Mouse (Mus musculus): Measurements from ENCODE around the gene Scn4b.

Scn4b gene

DNA sequence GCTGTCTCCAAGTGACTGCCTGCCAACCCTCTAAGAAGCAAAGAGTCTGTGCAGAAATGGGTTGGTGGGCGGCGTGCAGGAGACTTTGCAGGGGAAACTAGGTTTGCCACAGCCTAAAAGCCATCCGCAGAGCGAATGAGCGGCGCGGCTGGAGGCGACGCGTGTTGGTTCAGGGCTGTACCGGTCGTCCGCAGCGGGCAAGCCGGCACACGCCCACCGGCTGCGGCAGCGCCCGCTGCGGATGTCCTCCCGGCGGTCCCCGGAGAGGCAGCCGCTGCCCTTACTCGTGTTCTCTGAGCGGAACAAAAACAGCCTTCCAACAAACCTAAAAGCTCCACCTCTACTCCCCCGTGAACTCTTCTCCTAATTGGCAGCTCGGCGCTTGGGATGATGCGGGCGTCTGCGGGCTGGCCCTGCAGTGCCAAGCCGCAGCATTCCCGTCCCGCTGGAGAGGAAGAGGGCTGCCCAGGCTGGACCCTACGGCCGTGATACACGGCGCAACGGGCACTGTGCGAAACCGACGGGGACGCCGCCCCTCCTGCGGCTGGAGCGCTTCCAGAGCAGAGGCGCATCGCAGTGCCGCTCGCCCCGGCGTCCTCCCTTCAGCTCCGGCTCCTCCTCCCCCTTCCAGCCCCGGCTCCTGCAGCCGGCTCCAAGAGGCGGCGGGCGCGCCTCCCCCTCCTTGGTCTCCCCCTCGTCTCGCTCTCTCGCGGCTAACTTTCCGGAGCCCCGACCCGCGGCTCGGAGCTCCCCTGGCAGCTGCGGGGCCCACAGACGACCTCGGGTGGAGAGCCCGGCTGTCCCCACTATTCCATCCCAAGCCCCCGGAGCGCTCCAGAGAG lies at the start of gene Scn4b:
Gene Scn4b (plus strand): TSS at position 205 of the 842 bp plus-strand sequence.
- DNase-seq = peak; percentile 64

DNA sequence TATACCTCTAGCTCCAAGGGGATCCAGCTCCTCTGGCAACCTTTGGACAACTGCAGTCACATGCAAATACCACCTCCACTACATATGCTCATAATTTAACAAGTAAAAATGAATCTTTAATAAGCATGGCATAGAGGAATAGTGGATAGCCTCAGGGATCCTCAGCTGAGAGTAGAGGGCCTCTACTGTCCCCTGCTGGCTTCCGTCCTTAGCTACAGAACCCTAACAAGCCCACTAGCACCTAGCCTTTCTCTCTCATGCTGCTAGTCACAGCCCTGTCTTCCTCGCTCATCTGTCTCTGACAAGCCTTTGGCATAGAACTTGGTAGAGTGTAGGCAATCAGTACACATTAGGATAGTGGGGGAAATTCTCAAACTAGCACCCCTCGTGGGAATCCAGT lies 47.4 kb upstream of the Scn4b start:
- no peak for DNase-seq

DNA sequence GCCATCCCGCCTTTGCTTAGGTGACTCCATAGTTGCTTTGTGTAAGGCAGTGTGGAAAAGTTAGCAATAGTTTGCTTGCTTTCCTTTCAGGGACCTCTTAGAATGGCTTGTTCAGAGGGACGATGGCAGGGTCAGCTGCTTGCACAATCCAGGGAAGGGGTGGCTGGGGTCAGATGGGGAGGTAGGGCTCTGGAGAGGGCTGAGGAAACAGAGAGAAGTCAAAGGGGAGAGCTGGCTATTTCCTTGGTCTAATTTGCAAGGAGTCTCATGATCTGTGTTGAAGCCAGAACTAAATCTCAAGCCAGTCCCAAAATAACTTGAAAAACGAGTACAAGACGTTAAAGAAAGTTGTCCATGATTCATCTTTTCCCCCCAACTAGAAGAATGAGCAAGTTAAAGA lies 45.6 kb upstream of the Scn4b start:
- peak; percentile 14 for DNase-seq

DNA sequence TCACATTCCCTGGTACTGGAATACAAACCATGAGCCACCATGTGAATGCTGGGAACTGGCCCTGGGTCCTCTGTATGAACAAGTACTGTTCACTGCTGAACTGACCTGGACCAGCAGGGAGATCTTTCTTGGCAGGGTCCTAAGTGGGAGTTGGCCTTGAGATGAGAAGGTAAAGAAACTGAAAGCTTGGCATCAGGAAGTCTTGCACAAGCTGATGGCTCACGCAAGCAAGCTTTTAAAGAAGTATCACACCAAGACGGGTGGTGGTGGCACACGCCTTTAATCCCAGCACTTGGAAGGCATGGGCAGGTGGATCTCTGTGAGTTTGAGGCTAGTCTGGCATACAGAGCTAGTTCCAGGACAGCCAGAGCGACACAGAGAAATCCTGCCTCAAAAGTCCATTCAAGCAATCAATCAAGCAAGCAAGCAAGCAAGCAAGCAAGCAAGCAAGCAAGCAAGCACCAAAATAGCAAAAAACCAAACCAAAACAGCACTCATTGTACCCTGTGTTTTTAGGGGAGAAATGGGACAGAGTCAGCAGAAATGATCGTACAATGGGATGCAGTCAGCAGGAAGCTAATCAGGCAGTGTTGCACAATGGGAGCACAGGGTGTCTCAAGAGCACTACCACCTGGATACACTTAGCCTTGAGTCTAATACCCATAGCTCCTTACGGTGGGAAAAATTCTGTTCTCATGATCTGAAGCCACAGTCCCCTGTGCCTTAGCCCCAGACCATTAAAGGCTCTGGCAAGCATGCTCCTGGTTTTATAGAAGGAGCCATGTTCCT lies 42.9 kb upstream of the Scn4b start:
- no peak for DNase-seq

DNA sequence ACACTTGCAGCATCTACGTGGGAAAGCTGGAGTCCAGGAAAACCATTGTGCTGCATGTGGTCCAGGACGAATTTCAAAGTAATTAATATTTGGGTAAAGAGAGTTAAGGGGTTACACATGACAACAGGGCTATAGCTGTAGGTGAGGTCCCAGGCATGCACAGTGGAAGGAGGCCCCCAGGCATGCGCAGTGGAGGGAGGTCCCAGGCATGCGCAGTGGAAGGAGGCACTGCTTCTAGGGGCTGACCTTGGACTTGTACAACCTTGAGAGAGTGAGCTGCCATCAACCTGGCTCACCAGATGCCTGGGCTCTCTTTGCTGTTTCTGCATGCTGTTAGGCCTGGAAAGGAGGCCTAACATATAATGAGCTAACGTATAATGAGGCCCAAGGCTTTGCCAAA lies 40.3 kb upstream of the Scn4b start:
- DNase-seq = no peak

DNA sequence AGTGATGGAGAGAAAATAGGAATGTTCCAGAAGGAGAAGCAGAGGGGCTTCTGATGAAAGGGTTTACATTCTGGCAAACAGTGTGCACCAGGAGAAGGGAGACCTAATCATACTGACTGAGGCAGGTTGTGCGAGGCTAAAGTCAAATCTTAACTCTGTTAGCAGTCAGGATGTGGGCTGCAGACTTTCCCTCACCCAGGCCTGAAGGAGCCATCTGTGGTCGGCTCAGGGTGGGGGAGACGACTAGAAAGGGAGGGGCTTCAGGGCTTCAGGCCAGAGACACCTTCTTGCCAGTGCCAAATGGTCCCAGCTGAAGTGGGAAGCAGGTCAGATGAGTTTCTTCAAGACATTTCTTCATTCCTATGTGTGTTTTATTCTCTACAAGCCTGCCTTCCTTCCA lies 39.8 kb upstream of the Scn4b start:
- DNase-seq = no peak

DNA sequence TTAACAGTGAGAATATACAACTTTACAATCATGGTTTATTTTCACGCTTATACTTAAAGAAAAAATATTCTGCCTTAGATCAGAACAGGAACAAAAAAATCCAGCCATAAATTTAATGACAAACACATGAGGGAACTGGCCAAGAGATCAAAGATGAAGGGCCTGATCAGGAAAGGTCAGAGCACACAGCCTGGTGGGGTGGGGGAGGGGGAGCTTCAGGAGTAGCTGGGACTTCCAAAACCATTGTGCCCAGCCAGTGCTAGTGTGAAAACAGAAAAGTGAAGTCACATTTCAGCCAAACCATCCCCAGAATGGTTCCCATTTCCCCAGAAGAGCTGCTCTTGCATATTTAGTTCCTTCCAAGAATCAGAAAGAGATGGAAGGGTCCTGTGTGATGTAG lies 35.7 kb upstream of the Scn4b start:
- DNase-seq = no peak

DNA sequence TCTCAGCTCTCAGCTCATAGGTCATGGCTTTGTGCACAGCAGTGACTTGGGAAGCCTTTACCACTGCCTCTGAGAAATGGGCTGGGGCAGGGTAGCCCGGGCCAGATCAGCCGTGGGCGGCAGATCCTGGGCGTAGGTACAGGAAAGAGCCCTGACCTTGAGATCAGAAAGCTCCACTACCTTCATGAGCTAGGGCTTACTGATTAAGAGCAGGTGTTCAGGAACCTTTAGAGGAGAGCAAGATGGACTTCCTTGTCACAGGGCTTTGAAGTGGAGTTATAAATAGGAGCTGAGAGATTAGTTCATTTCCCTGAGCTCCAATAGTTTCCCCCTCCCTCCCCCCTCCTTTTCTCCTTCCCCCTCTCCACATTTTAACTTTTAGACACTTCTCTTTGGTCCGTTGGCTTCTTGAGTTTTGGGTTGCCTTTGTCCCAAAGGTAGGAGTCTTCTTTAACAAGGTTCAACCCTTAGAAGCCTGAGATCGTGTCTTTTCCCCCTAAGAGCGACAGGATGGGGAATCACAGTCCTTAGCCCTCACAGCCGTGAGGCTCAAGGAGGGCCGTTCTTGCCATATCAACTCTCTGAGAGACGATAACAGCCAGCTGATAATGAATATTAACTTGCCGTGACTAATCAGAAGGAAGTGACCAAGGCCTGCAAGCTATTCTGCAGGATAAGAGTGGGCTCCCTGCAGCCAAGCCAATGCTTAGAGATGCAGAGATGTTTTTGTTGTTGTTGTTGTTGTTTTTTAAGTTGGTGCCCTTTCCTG lies 34.8 kb upstream of the Scn4b start:
- DNase-seq = no peak

DNA sequence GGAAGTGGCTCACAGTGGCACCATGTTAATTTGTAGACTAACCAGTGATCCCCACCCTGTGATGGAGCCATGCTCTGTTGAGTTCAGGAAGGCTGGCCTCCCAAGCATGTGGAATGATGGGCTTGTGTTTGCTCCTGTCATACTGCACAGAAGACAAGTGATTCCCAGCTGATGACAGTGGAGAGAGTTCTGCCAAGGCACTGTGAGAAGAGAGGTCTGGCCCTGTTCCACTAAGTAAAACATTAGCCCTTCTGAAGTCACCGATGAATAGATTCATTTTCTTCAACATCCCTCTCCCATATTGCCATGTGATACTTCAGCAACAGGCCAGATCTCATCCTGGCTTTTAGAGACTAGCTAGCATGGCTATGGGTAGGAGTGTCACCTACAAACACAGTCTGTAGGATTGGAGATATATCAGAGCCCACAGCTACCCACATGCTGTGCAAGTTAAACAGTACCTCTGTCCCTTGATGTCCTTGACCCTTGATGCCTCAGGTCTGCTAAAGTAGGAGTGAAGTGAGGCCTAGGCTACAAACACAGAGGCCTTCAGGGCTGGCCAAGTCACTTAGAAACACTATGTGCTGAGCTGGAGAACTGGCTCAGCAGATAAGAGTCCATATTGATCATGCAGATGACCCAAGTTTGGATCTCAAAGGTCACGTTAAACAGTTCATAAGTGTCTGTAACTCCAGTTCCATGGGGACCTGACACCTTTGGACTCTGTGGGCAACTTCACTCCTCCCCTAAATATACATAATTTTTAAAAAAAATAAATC lies 32.4 kb upstream of the Scn4b start:
- peak; percentile 56 for DNase-seq

DNA sequence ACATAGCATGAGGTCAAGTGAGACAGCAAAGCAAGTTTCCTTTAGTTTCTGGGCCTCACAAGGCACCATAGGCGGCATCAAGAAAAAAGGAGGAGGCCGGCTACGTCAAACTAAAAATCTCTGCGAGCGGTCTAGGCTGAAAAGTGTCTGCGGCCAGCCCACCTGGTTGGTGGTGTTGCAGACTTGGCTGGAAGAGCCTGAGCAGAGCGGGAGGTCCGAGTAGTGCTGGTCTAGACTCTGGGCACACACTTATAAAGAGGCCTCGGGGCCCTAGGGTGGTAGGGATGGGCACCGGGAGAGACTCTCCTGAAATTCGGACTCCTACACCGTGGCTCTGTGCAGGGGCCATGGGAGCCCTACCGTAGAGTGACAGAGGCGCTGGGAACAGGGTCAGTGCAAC lies 22.5 kb upstream of the Scn4b start:
- peak; percentile 34 for DNase-seq

DNA sequence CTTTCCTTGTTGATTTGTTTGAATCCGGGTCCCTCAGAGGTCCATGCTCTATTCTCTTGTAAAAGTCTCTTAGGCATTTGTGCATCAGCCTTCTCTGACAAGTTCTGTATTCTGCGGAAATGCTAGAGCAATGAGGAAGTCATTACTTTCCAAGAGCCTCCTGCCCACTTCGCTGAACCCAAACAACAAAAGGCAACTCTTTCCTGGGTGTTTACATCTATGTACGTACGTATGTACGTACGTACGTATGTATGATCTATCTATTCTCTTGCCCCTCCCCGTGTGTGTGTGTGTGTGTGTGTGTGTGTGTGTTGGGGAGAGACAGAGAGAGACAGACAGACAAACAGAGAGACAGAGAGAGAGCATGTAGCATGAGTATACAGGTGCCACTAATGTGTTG lies 21.4 kb upstream of the Scn4b start:
- no peak for DNase-seq

DNA sequence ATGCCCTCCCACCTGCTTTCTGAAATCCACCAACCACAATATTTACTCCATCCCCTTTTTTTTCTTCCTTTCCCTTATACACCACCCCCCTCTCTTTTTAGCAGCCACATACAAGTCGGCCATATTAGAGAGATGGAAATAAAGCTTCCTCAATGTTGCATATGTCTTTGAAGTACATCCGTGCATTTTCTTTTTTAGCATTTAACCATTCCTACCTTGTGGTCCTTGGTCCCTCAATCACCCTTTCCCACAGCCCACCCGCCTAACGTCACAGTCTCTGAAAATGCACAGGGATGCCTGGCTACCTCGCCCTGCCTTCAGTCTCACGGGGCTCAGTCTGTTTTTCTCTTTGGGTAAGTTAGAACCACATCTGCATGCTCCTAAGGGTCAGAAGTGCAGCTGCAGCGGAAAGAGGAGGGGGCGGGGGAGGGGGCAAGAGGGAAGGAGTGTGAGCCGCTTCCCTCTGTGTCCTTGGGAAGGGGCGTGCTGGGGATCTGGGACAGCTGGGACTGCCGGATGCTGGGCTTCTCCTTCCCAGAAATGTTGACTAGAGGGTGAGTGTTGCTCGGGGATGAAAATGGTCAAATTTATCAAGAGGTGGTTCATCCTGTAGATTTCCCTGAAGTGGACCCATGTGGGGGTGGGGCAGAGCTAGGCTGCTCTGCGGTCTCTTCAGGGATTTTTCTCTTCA lies 20.3 kb upstream of the Scn4b start, which contains the start of gene Scn2b:
Gene Scn2b (plus strand): TSS at position 42 of the 691 bp plus-strand sequence.
- DNase-seq = no peak

DNA sequence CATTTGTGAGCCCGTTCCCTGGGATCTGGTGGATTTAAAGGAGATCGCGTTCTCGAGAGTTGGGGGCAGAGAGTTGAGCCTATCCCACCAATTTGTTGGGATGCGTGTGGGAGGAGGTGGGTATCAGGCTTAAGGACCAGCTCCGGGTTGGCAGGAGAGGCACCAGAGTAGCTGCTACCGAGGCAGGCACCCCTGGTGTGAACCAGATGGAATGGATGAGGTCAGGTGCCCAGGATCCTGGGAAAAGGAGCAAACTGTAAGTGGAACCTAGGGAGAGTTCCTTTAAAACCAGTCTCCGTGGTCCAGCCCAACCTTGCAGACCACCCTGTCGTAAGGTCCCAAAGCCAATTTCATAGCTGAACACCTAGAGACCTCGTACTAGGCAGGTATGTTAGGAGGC lies 19.6 kb upstream of the Scn4b start:
- DNase-seq = no peak

DNA sequence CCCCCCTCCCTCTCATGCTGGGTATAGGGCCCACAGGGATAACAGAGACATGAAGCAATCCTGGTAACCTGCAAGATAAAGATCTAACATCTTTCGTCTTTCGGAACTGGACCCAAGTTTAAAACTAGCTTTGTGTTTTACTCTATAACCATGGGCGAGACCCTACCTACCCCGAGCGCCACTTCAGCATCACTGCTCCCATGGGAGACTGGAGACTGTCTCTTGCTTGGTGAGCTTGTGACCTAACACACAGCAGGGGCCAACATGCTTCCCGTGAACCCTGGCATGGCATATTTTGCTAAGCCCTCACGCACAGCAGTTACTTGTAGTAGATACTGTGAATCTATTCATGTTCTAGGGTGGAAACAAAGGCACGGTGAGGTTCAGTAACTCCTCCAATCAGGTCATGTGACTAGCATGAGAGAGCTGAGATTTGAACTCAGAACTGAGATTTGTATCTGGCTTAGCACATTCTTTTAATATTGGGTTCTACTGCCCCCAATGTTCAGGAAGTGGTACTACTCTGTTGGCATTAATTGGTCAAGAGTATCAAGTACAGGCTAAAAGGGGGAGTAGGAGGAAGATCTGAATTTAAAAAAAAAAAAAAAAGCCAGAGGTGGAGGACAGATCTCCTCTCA lies 18.8 kb upstream of the Scn4b start:
- DNase-seq = no peak

DNA sequence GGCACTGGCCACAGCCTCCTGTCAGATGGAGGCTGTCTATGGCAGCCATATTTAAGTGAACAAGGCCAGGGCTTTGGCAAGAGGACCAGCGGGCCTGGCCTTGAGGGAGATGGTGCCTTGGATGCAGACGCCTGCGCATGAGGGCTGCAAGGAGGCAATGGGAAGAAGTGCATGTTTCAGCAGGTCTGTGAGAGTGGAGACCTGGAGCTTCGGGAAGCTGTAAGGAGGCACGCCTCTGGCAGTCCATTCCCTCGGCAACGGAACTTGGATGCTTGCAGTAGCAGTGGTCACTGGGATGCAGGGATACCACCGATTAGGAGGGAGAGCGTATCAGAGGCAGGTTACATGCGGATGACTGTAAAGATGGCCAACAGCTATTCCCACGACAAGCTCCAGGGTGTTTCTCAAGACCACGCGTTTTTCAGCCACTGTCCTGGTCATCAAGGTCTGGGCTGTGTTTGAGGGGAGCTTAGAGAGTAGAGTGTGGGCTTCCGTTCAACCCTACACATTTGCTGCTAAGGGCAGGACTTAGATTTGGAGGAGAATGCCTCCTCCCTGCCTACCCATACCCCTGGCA lies 18.2 kb upstream of the Scn4b start:
- no peak for DNase-seq

DNA sequence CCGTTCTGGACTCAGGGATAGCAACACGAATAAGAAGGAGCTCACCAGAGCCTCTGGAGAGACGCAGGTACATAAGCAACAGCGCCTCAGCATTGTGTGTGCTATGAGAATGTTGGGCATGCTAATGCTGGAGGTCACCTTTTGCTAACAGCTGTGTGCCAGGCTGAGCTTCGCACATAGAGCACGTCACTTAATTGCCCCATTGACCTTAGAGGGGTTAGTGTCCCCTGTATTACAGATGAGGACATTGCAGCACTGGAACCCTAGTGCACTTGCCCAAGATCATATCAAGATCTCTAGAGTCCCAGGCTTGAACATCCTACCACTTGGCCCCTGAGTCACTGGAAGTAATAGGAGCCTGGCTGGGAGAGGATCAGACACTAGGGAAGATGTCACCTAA lies 17.6 kb upstream of the Scn4b start:
- DNase-seq = no peak

DNA sequence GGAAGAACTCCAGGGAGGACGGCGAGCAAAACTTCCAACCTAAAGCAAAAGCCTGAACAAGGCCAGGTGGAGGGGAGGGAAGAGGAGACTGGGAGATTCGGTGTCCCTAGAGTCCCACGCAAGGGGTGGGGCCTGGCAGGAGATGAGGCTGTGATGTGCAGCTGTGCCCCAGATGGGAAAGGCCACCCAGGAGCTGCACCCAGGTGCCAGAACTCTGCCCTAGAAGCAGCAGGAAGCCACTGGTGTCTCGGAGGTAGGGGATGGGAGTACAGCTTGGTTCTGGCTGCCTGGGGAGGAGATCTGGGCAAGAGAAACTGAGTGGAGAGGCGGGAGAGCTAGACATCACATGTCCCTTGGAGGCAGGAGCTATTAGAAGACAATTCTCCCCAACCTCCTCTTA lies 17.2 kb upstream of the Scn4b start:
- DNase-seq = no peak

DNA sequence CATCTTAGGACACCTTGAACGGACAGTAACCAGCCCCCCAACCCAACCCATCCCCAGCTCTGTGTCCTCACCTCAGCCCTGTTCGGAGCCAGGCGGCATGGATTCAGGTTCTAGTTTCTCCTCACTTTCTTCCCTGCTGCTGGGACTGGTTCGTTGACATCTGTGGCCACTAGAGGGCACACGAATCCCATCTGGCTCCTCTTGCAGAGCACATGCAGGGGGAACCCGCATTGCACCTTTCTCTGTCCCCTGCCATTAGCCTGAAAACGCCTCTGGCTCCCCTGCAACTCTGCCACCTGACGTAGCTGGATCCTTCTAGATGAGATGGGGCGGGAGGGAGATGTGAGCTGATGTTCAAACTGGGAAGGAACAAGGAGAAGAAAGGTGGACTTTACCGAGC lies 16.4 kb upstream of the Scn4b start:
- DNase-seq = peak; percentile 80

DNA sequence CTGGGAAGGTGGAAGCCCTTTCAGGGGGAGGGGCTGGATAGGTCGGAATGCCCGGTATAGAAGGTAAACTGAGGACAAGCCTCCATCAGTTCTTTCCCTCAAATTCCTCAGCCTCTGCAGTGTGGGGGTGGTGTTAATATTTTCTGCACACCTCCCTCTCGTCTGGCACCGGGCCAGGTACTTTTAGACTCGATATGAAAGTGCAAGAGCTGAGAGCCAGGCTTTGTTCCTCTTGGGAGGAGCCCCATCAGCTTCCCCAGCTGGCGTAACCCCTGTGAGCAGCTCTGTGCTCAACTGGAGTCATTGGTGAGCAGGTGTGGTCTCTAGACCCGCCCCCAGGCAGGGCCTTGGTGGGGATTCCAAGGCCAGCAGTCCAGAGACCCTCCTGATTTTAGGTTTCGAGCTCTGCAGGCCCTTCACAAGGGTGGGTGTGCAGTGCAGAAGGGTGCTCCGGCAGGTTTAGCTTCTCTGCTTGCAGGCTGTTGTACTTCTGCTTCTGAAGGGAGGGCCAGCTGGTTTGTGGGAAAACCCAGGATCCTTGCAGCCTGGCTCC lies 15.9 kb upstream of the Scn4b start:
- peak; percentile 49 for DNase-seq

DNA sequence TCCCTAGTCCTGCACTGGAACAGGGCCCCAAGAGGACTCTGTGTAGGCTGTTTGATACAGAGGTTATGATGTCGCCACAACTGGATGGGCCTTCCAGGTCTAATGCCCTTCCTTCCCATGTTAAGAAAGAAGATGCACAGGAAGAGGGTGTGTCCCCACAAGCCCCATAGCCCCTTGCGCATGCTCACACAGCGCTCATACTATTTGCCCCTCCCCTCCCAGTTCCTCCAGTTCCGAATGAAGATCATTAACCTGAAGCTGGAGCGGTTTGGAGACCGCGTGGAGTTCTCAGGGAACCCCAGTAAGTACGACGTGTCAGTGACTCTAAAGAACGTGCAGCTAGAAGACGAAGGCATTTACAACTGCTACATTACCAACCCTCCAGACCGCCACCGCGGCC lies 13.0 kb upstream of the Scn4b start:
- DNase-seq = no peak

DNA sequence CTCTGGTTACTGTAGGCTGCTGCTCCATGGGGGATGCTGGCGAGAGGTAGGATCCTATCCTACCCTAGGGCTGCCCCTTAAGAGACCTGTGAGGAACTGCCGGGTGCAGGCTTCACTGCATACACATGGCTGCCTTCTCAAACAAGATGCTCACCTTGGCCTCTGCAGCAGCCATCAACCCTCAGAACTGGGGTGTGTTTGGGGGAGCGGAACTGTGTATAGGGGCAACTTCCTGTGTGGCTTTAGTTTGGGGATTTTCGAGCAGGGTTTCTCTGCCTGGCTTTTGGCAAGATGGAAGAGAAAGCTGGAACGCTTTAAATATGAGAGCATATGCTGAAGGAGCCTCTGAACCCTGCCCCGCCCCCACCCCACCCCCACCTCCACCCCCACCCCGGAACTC lies 11.3 kb upstream of the Scn4b start:
- DNase-seq = no peak
